Mouse (Mus musculus): ENCODE results near the gene 9530068E07Rik. TPM values are rescaled to one million over a fixed set of nuclear protein-coding genes. Genes with fewer than 3 reads are reported as not detected.

The 9530068E07Rik gene
- total and polyA plus RNA-seq, 3 experiments: 53.8 to 136 (median 82.7) TPM

DNA sequence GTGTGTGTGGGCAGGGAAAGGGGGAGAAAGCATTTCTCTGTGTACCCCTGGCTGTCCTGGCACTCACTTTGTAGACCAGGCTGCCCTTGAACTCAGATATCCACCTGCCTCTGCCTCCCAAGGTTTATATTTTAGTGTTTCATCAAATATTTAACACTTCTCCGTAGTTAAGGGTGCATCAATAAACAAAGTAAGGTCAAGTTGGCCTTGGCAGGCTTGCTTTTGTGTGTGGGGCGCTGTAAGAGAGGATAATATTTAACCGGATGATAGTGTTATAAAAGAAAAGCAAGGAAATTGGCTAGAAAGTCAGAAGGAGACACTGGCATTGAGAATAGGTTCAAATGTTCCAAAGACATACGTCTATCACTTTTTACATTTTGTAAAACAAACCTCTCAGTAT lies 1.7 kb upstream of the 9530068E07Rik start:
- no peaks in the 10 kb centered on the region for H3K27me3 ChIP-seq (ENCODE audit: insufficient read depth, low read length)
- no peaks in the 10 kb centered on the region for H3K9me3 ChIP-seq (replicated peaks)
- no peak overlapping the region for H3K4me3 ChIP-seq (ENCODE audit: low read depth, low read length)
- DNase-seq (ENCODE audit: low spot score) (no peak), ATAC-seq (ENCODE audit: extremely low read depth, insufficient number of reproducible peaks, low FRiP score, poor library complexity, severe bottlenecking) (no peak)
- TF ChIP-seq TAL1 (conservative IDR thresholded peaks at IDR 0.05; ENCODE audit: low read depth, low read length): no peak
- no peak for TF ChIP-seq GATA2 (IDR thresholded peaks at IDR 0.05; ENCODE audit: borderline replicate concordance, low read depth, low read length)
- TF ChIP-seq GATA1 (IDR thresholded peaks at IDR 0.05; ENCODE audit: borderline replicate concordance, low read length): no peak
- no peak for TF ChIP-seq CTCF (IDR thresholded peaks at IDR 0.05; ENCODE audit: low read depth, low read length)
- no peak for TF ChIP-seq POLR2AphosphoS5 (IDR thresholded peaks at IDR 0.05; ENCODE audit: insufficient replicate concordance, low read depth, low read length)
- H3K4me1 ChIP-seq (ENCODE audit: insufficient read depth, low read depth, low read length): peaks cover 30% of the 10 kb centered on the region
- H3K36me3 ChIP-seq (replicated peaks): peaks cover 41% of the 10 kb centered on the region

DNA sequence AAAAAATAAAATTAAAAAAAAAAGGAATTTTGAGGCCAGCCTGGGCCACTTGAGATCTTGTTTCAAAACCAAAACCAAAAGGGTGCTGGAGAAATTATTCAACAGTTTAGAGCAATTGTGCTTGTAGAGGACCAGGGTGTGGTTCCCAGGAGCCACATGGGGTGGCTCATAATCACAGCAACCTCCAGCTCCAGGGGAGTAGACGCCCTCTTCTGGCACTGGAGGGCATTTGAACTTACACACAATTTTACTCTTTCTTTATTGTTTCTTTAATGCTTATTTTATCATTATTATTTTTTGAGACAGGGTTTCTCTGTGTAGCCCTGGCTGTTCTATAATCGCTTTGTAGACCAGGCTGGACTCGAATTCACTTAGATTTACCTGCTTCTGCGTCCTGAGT lies 885 bp upstream of the 9530068E07Rik start:
- ATAC-seq (ENCODE audit: extremely low read depth, insufficient number of reproducible peaks, low FRiP score, poor library complexity, severe bottlenecking) (no peak), DNase-seq (ENCODE audit: low spot score) (no peak)
- TF ChIP-seq POLR2AphosphoS5 (IDR thresholded peaks at IDR 0.05; ENCODE audit: insufficient replicate concordance, low read depth, low read length): no peak
- no peak for TF ChIP-seq GATA1 (IDR thresholded peaks at IDR 0.05; ENCODE audit: borderline replicate concordance, low read length)
- no peak for TF ChIP-seq CTCF (IDR thresholded peaks at IDR 0.05; ENCODE audit: low read depth, low read length)
- TF ChIP-seq GATA2 (IDR thresholded peaks at IDR 0.05; ENCODE audit: borderline replicate concordance, low read depth, low read length): no peak
- TF ChIP-seq TAL1 (conservative IDR thresholded peaks at IDR 0.05; ENCODE audit: low read depth, low read length): no peak
- H3K4me1 ChIP-seq (ENCODE audit: insufficient read depth, low read depth, low read length): peaks cover 32% of the 10 kb centered on the region
- H3K36me3 ChIP-seq (replicated peaks): peaks cover 38% of the 10 kb centered on the region
- no peaks in the 10 kb centered on the region for H3K27me3 ChIP-seq (ENCODE audit: insufficient read depth, low read length)
- no peak overlapping the region for H3K4me3 ChIP-seq (ENCODE audit: low read depth, low read length)
- no peaks in the 10 kb centered on the region for H3K9me3 ChIP-seq (replicated peaks)

DNA sequence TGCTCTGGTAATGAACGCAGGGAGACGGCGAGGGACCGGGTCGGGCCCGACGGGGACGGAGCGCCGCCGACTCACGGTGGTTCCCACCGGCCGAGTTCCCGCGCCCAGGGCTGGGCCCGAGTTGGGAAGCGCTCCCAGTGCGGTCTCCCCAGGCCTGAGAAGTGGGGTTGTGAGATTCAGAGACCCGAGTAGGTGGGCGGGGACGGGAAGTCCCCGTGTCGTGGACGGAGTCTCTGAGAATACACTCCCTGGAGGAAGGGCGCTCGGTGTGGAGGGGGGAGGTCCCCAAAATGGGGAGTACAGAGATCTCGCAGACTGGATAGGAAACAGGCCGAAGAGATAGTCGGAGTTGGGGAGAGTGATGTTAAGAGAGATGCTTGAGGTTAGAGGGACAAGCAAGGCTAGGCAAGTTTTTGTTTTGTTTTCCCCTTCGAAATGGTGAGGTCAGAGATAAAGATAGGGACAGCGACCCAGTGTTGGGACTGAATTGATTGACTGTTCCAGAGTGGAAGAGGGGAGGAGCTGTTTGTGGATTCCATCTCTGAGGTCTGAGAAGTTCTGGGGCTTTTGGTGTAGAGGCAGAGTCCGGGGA lies 465 bp downstream of the 9530068E07Rik start:
- peaks cover 37% of the 10 kb centered on the region for H3K4me1 ChIP-seq (ENCODE audit: insufficient read depth, low read depth, low read length)
- ATAC-seq (ENCODE audit: extremely low read depth, insufficient number of reproducible peaks, low FRiP score, poor library complexity, severe bottlenecking): peak; percentile 31; the same call in 1 of the 2 replicates
- peak overlapping the region; percentile 94 for H3K4me3 ChIP-seq (ENCODE audit: low read depth, low read length)
- H3K9me3 ChIP-seq (replicated peaks): no peaks in the 10 kb centered on the region
- peak; percentile 64 for DNase-seq (ENCODE audit: low spot score)
- no peaks in the 10 kb centered on the region for H3K27me3 ChIP-seq (ENCODE audit: insufficient read depth, low read length)
- H3K36me3 ChIP-seq (replicated peaks): peaks cover 42% of the 10 kb centered on the region
- TF ChIP-seq GATA1 (IDR thresholded peaks at IDR 0.05; ENCODE audit: borderline replicate concordance, low read length) (no peak), CTCF (IDR thresholded peaks at IDR 0.05; ENCODE audit: low read depth, low read length) (no peak), TAL1 (conservative IDR thresholded peaks at IDR 0.05; ENCODE audit: low read depth, low read length) (no peak), POLR2AphosphoS5 (IDR thresholded peaks at IDR 0.05; ENCODE audit: insufficient replicate concordance, low read depth, low read length) (no peak), GATA2 (IDR thresholded peaks at IDR 0.05; ENCODE audit: borderline replicate concordance, low read depth, low read length) (no peak)

DNA sequence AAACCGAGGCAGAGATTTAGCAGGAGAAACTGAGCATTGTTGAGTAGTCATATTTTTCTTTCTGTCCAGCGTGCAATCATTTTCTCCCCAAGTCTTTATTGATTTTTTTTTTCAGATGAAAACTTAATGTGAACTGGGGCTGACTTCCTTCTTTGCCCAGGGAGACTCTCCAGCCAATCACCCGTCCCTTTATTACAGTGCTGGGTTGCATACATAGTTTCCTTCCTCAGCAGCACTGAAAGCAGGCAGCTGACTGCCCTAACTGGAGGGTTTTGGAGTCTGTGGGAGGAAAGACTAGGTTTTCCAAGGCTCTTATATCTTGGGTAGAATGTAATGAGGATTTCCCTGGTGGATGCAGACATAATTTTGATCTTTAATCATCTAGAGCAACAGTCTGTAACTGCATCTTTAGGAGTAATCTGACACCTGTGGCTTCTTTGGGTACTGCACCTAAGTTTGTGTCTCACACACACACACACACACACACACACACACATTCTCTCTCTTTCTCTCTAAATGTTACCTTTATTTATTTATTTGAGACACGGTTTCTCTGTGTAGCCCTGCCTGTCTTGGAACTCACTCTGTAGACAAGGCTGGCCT lies 1.3 kb downstream of the 9530068E07Rik start:
- H3K4me1 ChIP-seq (ENCODE audit: insufficient read depth, low read depth, low read length): peaks cover 42% of the 10 kb centered on the region

DNA sequence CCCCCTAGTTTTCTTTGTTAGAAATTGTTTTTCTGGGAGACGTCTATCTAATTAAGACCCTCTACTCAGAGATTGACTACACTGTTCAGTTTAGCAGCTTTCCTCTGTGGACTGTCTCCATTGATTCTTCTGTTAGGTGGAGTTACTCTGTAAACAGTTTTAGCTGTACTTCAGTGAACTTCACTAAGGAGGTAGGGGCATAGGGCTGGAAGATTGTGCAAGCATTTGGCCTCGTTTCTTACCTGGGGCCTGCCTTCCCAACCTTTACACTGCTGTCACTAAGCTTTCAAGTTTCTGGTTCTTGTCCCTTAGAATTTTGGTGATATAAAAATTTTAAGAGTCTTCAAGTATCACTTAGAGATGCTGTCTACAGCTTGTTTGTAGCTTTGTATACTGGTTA lies 5.2 kb downstream of the 9530068E07Rik start:
- ATAC-seq (ENCODE audit: extremely low read depth, insufficient number of reproducible peaks, low FRiP score, poor library complexity, severe bottlenecking) (no peak), DNase-seq (ENCODE audit: low spot score) (no peak)
- Histone ChIP-seq H3K9me3 (replicated peaks) (no peaks in the 10 kb centered on the region), H3K4me3 (ENCODE audit: low read depth, low read length) (no peak overlapping the region), H3K27me3 (ENCODE audit: insufficient read depth, low read length) (no peaks in the 10 kb centered on the region), H3K4me1 (ENCODE audit: insufficient read depth, low read depth, low read length) (peaks cover 40% of the 10 kb centered on the region), H3K36me3 (replicated peaks) (peaks cover 82% of the 10 kb centered on the region)
- TF ChIP-seq GATA1 (IDR thresholded peaks at IDR 0.05; ENCODE audit: borderline replicate concordance, low read length) (no peak), TAL1 (conservative IDR thresholded peaks at IDR 0.05; ENCODE audit: low read depth, low read length) (no peak), POLR2AphosphoS5 (IDR thresholded peaks at IDR 0.05; ENCODE audit: insufficient replicate concordance, low read depth, low read length) (no peak), GATA2 (IDR thresholded peaks at IDR 0.05; ENCODE audit: borderline replicate concordance, low read depth, low read length) (no peak), CTCF (IDR thresholded peaks at IDR 0.05; ENCODE audit: low read depth, low read length) (no peak)

More for the DNA sequence above, 1.3 kb downstream of the 9530068E07Rik start:
- TF ChIP-seq POLR2AphosphoS5 (IDR thresholded peaks at IDR 0.05; ENCODE audit: insufficient replicate concordance, low read depth, low read length): no peak
- no peak for TF ChIP-seq TAL1 (conservative IDR thresholded peaks at IDR 0.05; ENCODE audit: low read depth, low read length)
- no peak for TF ChIP-seq CTCF (IDR thresholded peaks at IDR 0.05; ENCODE audit: low read depth, low read length)
- Histone ChIP-seq H3K9me3 (replicated peaks) (no peaks in the 10 kb centered on the region), H3K36me3 (replicated peaks) (peaks cover 43% of the 10 kb centered on the region), H3K4me3 (ENCODE audit: low read depth, low read length) (peak overlapping the region; percentile 94; the same call in 1 of the 2 replicates), H3K27me3 (ENCODE audit: insufficient read depth, low read length) (no peaks in the 10 kb centered on the region)
- no peak for ATAC-seq (ENCODE audit: extremely low read depth, insufficient number of reproducible peaks, low FRiP score, poor library complexity, severe bottlenecking)
- peak; percentile 39 for DNase-seq (ENCODE audit: low spot score)

DNA sequence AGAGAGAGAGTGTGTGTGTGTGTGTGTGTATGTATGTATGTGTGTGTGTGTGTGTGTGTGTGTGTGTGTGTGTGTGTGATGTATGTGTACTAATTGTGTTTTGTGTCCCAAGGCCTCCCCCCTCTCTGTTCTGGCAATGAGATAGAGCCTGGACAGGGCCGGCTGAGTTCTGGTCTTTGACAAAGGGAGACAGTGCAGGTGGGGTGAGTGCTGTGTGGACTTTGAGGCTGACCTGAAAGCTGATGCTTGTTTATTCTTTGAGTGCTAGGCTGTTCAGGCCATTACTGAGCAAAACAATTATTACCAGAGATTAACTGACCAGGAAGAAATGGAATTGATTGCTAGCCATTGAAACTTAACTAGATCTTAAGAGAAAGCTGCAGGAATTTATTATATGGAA lies 6.3 kb downstream of the 9530068E07Rik start:
- DNase-seq (ENCODE audit: low spot score): no peak
- no peaks in the 10 kb centered on the region for H3K27me3 ChIP-seq (ENCODE audit: insufficient read depth, low read length)
- TF ChIP-seq TAL1 (conservative IDR thresholded peaks at IDR 0.05; ENCODE audit: low read depth, low read length): no peak
- TF ChIP-seq GATA1 (IDR thresholded peaks at IDR 0.05; ENCODE audit: borderline replicate concordance, low read length): no peak
- no peak for TF ChIP-seq CTCF (IDR thresholded peaks at IDR 0.05; ENCODE audit: low read depth, low read length)
- TF ChIP-seq POLR2AphosphoS5 (IDR thresholded peaks at IDR 0.05; ENCODE audit: insufficient replicate concordance, low read depth, low read length): no peak
- no peak for TF ChIP-seq GATA2 (IDR thresholded peaks at IDR 0.05; ENCODE audit: borderline replicate concordance, low read depth, low read length)
- H3K4me3 ChIP-seq (ENCODE audit: low read depth, low read length): no peak overlapping the region
- H3K9me3 ChIP-seq (replicated peaks): no peaks in the 10 kb centered on the region
- no peak for ATAC-seq (ENCODE audit: extremely low read depth, insufficient number of reproducible peaks, low FRiP score, poor library complexity, severe bottlenecking)
- H3K4me1 ChIP-seq (ENCODE audit: insufficient read depth, low read depth, low read length): peaks cover 33% of the 10 kb centered on the region
- peaks cover 91% of the 10 kb centered on the region for H3K36me3 ChIP-seq (replicated peaks)

Data from G1E (cell line).